Mouse (Mus musculus) limb, embryonic 14.5 days (tissue): ENCODE measurements around the gene Akna. TPM values are rescaled to one million over a fixed set of nuclear protein-coding genes. Genes with fewer than 3 reads are reported as not detected.

Source experiments
- ATAC-seq: fragments of 200-750 bp; cut with Nextera tagmentation; 2 replicates; pipeline ENCODE4 v1.8.0; 2017; ENCODE audit warnings: low read depth, moderate number of reproducible peaks, moderate TSS enrichment; ENCODE audit not compliant: low FRiP score
- DNase-seq: peaks from one replicate; pipeline ENCODE4 v3.0.0-alpha.2; 2015; ENCODE audit warnings: low spot score
- H3K27ac ChIP-seq: fragments of 300-500 bp; sonication (generic); replicated peaks from 2 replicates; pipeline ENCODE4 v1.5.1; 2014; ENCODE audit warnings: low read depth, mild to moderate bottlenecking, low read length, moderate library complexity, mixed read lengths
- H3K27me3 ChIP-seq: fragments of 300-500 bp; sonication (generic); 2 replicates; pipeline ENCODE4 v1.6.1; 2014; ENCODE audit warnings: low read length, mixed read lengths; ENCODE audit not compliant: control insufficient read depth, insufficient read depth
- H3K36me3 ChIP-seq: fragments of 300-500 bp; sonication (generic); 2 replicates; pipeline ENCODE4 v1.6.1; 2014; ENCODE audit warnings: mild to moderate bottlenecking, low read length, moderate library complexity, mixed read lengths; ENCODE audit not compliant: control insufficient read depth, insufficient read depth
- H3K4me1 ChIP-seq: fragments of 300-500 bp; sonication (generic); 2 replicates; pipeline ENCODE4 v1.6.1; 2014; ENCODE audit warnings: antibody characterized with exemption, low read length, mixed read lengths; ENCODE audit not compliant: control insufficient read depth, insufficient read depth
- H3K4me2 ChIP-seq: fragments of 300-500 bp; sonication (generic); replicated peaks from 2 replicates; pipeline ENCODE4 v1.6.1; 2014; ENCODE audit warnings: low read depth, mild to moderate bottlenecking, low read length, moderate library complexity; ENCODE audit not compliant: severe bottlenecking
- H3K4me3 ChIP-seq: fragments of 300-500 bp; sonication (generic); replicated peaks from 2 replicates; pipeline ENCODE4 v1.5.1; 2014; ENCODE audit warnings: low read length
- H3K9ac ChIP-seq: fragments of 300-500 bp; sonication (generic); 2 replicates; pipeline ENCODE4 v1.6.1; 2014; ENCODE audit warnings: mild to moderate bottlenecking, low read depth, low read length, moderate library complexity; ENCODE audit not compliant: severe bottlenecking
- H3K9me3 ChIP-seq: fragments of 300-500 bp; sonication (generic); 2 replicates; pipeline ENCODE4 v1.6.1; 2016; ENCODE audit warnings: low read length; ENCODE audit not compliant: control insufficient read depth
- POLR2A ChIP-seq: fragments of 200-500 bp; IDR thresholded peaks from 2 replicates; pipeline ENCODE4 v1.8.0; 2012; ENCODE audit warnings: inconsistent platforms, mild to moderate bottlenecking, moderate library complexity, borderline replicate concordance; ENCODE audit not compliant: insufficient read depth, insufficient read length; ENCODE audit errors: extremely low read depth
- WGBS: fragments of 180-500 bp; shearing (Covaris S2); extraction: QIAGEN DNeasy Blood & Tissue Kit; methylation state at CpG from one replicate; pipeline ENCODE4 v1.1.7; 2014; 5-methylcytosine and 5-hydroxymethylcytosine counted together
- polyA plus RNA-seq, 2 experiments: library from polyadenylated mRNA; depleted of rRNA in 1 of 2; stranded (reverse) in 1 of 2; unstranded in 1 of 2; fragments of >200 nt; fragmentation: Nextera tagmentation in 1 of 2; extraction: Ambion mirVana in 1 of 2; gene quantifications; 2 replicates each; pipeline versions ENCODE4 v1.2.1 to v1.2.3; 2012 to 2014

The Akna gene
- polyA plus RNA-seq, 2 experiments, result 5.4 to 6.2 TPM

DNA sequence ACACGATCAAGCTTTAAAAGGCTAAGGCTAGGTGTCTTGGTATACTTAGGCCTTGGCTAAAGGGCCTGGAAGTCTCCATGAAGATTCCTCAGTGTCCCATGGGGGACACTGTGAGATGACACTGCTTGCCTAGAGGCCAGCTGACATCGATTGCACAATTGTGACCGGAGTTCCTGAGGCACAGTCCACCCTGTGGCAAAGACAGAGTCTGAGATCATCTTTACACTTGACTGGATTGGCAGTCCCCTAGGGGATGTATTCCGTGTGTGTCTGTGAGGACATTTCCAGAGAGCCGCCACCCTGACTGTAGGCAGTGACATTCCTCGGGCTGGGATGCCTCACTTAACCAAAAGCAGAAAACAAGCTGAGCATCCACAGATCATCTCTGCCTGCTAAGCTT, 43.3 kb downstream of the Akna start:
- TF ChIP-seq POLR2A, result no peak
- 76% methylated on average over 6 of the region's 6 CpGs for WGBS
- Histone ChIP-seq H3K9ac (no peak overlapping the region), H3K27me3 (no peaks in the 10 kb centered on the region), H3K9me3 (no peaks in the 10 kb centered on the region), H3K36me3 (no peaks in the 10 kb centered on the region), H3K4me1 (no peaks in the 10 kb centered on the region), H3K4me2 (no peak overlapping the region), H3K4me3 (no peak overlapping the region), H3K27ac (no peak overlapping the region)
- no peak for DNase-seq
- no peak for ATAC-seq

DNA sequence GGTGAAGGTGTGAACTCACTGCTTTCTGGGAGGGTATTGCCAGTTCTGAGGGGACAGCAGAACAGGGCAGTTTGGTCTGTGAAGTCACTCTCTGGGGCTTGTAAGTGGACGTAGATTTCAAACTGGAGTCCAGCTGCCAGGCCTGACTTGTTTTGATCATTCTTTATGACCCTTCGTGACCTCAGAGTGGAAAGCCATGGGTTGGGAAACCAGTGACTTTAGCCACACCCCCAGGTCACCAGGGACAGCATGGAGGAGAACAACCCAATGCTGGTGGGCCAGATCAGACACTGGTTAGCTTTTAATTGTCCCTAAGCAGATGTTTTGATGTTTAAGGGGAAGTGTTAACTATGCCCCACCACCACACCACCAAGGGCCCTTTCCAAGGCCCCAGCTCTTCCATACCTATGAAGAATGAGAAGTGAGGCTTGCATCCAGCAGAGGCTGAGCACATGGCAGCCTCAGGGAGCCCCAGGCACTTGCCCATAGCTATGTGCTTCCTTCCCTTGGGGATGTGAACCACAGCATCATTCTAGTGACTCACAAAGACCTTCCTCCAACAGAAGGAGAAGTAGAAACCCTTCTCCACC, 46.1 kb downstream of the Akna start:
- Histone ChIP-seq H3K9ac (no peak overlapping the region), H3K27me3 (no peaks in the 10 kb centered on the region), H3K27ac (no peak overlapping the region), H3K9me3 (no peaks in the 10 kb centered on the region), H3K4me3 (no peak overlapping the region), H3K4me1 (no peaks in the 10 kb centered on the region), H3K4me2 (no peak overlapping the region), H3K36me3 (no peaks in the 10 kb centered on the region)
- 58% methylated on average over 2 of the region's 2 CpGs for WGBS
- ATAC-seq (no peak), DNase-seq (no peak)
- TF ChIP-seq POLR2A, result no peak

DNA sequence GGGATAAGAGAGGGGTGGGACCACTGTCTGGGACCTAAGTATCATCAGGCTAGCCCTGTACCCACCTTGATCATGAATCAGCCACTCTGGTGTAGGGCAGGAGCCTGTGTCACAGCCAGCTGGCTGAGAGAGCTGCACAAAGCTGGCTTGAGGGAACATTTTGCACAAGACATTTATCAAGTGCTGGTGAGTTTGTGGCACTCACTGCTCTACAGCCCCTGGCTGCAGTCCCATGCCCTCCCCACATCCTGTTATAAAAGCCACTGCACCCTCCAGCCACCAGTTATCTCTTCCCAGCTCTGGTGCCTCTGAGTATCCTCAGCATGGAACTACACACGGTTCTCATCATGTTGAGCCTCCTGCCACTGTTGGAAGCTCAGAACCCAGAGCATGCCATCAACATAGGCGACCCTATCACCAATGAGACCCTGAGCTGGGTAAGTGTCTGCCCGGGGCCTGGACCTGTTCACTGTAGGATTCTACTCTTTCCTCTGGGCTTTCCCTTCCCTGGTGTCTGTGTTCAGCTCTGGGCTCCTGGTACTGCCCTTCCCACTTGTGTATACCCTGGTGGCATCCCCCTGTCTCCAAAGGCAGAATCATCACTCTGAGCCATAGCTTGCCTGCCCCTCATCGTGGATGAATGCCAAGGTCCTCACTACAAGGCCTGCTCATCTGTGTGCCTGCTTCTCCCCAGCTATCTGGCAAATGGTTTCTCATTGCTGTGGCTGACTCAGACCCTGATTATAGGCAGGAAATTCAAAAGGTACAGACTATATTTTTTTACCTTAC, 47.1 kb downstream of the Akna start, which contains the start of gene Orm3:
Gene Orm3 (plus strand): TSS at position 286 of the 789 bp plus-strand sequence.
- WGBS, result 79% methylated on average over 4 of the region's 4 CpGs
- Histone ChIP-seq H3K4me3 (no peak within 1 kb of the TSS), H3K9me3 (no peaks in the 10 kb centered on the region), H3K9ac (no peak within 1 kb of the TSS), H3K4me2 (no peak within 1 kb of the TSS), H3K36me3 (no peaks in the 10 kb centered on the region), H3K27me3 (no peaks in the 10 kb centered on the region), H3K27ac (no peak within 1 kb of the TSS), H3K4me1 (peaks cover 3% of the 10 kb centered on the region)
- ATAC-seq (no peak), DNase-seq (no peak)
- TF ChIP-seq POLR2A, result no peak

DNA sequence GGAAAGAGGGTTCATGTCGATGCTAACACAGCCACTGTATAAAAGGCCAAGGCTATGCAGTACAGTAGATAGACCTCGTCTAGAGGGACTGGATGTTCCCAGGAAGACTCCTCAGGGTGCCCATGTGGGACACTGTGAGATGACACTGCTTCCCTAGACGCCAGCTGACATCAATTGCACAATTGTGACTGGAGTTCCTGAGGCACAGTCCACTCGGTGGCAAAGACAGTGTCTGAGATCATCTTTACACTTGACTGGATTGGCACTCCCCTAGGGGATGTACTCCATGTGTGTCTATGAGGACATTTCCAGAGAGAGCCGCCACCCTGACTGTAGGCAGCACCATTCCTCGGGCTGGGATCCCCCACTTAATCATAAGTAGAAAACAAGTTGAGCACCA, 54.6 kb downstream of the Akna start:
- Histone ChIP-seq H3K9me3 (no peaks in the 10 kb centered on the region), H3K4me3 (no peak overlapping the region), H3K27ac (no peak overlapping the region), H3K4me1 (peaks cover 3% of the 10 kb centered on the region), H3K27me3 (no peaks in the 10 kb centered on the region), H3K36me3 (no peaks in the 10 kb centered on the region), H3K4me2 (no peak overlapping the region), H3K9ac (no peak overlapping the region)
- DNase-seq (no peak), ATAC-seq (no peak)
- no peak for TF ChIP-seq POLR2A
- 78% methylated on average over 6 of the region's 6 CpGs for WGBS

DNA sequence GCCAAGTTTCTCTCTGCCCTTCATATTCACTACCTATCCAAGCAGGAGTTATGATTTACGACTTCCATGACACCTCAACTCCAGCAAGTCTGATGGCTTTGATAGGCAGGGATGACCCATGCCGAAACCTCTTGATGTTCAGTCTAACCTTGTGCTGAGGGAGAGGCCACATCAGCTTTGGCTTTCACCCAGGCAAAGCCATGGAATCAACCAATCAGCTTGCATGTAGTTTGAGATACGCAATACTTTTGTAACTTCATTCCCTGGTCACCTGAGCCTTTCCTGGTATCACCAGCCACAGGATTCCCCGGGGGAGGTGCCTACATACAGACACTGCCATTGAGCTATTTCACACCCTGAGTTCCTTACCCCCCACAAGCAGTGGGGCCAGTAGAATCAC, 56.5 kb downstream of the Akna start:
- WGBS, result 81% methylated on average over 4 of the region's 4 CpGs
- no peak for TF ChIP-seq POLR2A
- no peak for DNase-seq
- ATAC-seq, result no peak
- Histone ChIP-seq H3K4me3 (no peak overlapping the region), H3K9me3 (no peaks in the 10 kb centered on the region), H3K4me2 (no peak overlapping the region), H3K27ac (no peak overlapping the region), H3K36me3 (no peaks in the 10 kb centered on the region), H3K4me1 (peaks cover 3% of the 10 kb centered on the region), H3K27me3 (no peaks in the 10 kb centered on the region), H3K9ac (no peak overlapping the region)

DNA sequence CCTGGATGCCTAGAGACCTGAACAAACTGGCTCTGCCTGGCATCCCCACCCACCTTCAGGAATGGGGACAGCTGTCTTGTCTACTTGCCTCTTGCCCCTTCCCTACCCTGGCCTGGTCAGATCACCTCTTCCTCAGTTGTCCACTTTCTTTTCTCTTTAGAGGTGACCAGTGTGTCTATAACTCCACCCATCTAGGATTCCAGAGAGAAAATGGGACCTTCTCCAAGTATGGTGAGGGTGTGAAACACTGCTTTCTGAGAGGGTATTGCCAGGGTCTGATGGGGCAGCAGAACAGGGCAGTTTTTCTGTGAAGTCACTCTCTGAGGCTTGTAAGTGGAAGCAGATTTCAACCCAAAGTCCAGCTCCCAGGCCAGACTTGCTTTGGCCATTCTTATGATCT, 57.9 kb downstream of the Akna start:
- no peak for DNase-seq
- Histone ChIP-seq H3K4me2 (no peak overlapping the region), H3K36me3 (no peaks in the 10 kb centered on the region), H3K4me1 (no peaks in the 10 kb centered on the region), H3K9ac (no peak overlapping the region), H3K9me3 (no peaks in the 10 kb centered on the region), H3K27ac (no peak overlapping the region), H3K27me3 (no peaks in the 10 kb centered on the region), H3K4me3 (no peak overlapping the region)
- no peak for ATAC-seq
- no peak for TF ChIP-seq POLR2A
